Comparison of ENCODE assay signal across 19 mouse cellular contexts in the genomic region with DNA sequence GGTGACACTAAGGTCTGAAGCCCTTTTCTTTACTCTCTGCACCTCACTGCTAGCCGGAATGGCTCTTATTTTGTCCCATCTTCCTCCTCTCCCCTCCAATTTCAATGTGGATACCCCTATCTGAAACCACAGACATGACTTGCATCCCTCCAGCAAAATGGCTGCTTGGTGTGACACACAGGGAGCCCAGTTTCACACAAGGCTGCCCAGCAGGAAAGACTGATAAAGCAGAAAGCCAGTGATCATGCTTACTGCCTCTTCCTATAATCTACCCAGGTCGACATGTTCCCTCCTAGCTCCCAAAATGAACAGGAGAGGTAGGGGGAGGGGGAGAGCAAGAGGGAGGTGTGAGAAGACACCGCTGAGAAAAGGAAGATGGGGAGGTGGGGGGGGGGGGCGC. TPM values are rescaled to one million over a fixed set of nuclear protein-coding genes. Genes with fewer than 3 reads are reported as not detected.
DNase-seq lines count a peak whose midpoint lies in the region; ATAC-seq and TF ChIP-seq lines count a peak whose summit lies in the region.
"Had no signal": no experiment of that assay in that cellular context is flagged by ENCODE, and none has a peak within 500 bp of the region (broad histone marks: within the 10 kb centered on the region; RNA-seq: fewer than 3 reads in every experiment).

No protein-coding gene starts in this region.

- H3K9me3 ChIP-seq in liver, embryonic 11.5 days (ENCODE audit: control insufficient read depth, low read length) = no peaks in the 10 kb centered on the region
- H3K9me3 ChIP-seq in liver, postnatal 0 days (ENCODE audit: low read length) = no peaks in the 10 kb centered on the region
- no peaks in the 10 kb centered on the region for H3K9me3 ChIP-seq in MEL (replicated peaks; ENCODE audit: insufficient read depth, low read length)
- no peaks in the 10 kb centered on the region for H3K9me3 ChIP-seq in kidney, embryonic 16.5 days (ENCODE audit: low read length)
- H3K9me3 ChIP-seq: embryonic facial prominence, embryonic 10.5 days; forebrain, embryonic 13.5 days; G1E; heart, embryonic 10.5 days; hindbrain, embryonic 13.5 days had no signal

- no peak for TF ChIP-seq POLR2A in MEL (IDR thresholded peaks at IDR 0.05; ENCODE audit: control insufficient read depth in 1 of 2, insufficient read depth in 1 of 2, low read depth in 1 of 2, low read length in 2 of 2, poor library complexity in 1 of 2)

- no peak for TF ChIP-seq RAD21 in MEL (IDR thresholded peaks at IDR 0.05; ENCODE audit: low read depth, low read length)

- TF ChIP-seq EP300 in liver, postnatal 0 days (IDR thresholded peaks at IDR 0.05; ENCODE audit: low read depth) = no peak
- TF ChIP-seq EP300 in MEL (IDR thresholded peaks at IDR 0.05; ENCODE audit: low read depth in 1 of 2, low read length in 2 of 2) = no peak

- DNase-seq in liver, embryonic 11.5 days (ENCODE audit: low spot score) = no peak
- no peak for DNase-seq in liver, postnatal 0 days
- DNase-seq in 416B (ENCODE audit: low read depth) (peak; percentile 22), MEL (ENCODE audit: low read depth, low spot score) (peak; percentile 22)
- DNase-seq: adrenal gland, postnatal 10 days; cerebellum, adult 11 months; cerebellum, adult 9-10 months; cerebellum, postnatal 36 days; forebrain, postnatal 0 days; gastrocnemius, postnatal 14 days had no signal

- H3K36me3 ChIP-seq in liver, embryonic 11.5 days (ENCODE audit: control insufficient read depth, insufficient read depth, low read length) = no peaks in the 10 kb centered on the region
- no peaks in the 10 kb centered on the region for H3K36me3 ChIP-seq in liver, postnatal 0 days (replicated peaks; ENCODE audit: insufficient read depth, low read length)
- H3K36me3 ChIP-seq in MEL (ENCODE audit: control insufficient read depth in 1 of 2, insufficient read depth in 2 of 2, low read length in 2 of 2) = no peaks in the 10 kb centered on the region
- H3K36me3 ChIP-seq in kidney, embryonic 16.5 days (ENCODE audit: insufficient read depth, low read length) = no peaks in the 10 kb centered on the region
- H3K36me3 ChIP-seq: embryonic facial prominence, embryonic 10.5 days; G1E; heart, embryonic 10.5 days; hindbrain, embryonic 13.5 days had no signal

- H3K4me3 ChIP-seq in liver, embryonic 11.5 days (ENCODE audit: low read depth, low read length) = no peak overlapping the region
- H3K4me3 ChIP-seq in liver, postnatal 0 days (ENCODE audit: low read depth, low read length) = no peak overlapping the region
- H3K4me3 ChIP-seq in MEL (ENCODE audit: control insufficient read depth in 1 of 2, insufficient read depth in 1 of 2, low read depth in 2 of 2, low read length in 2 of 2) = no peak overlapping the region
- no peak overlapping the region for H3K4me3 ChIP-seq in kidney, embryonic 16.5 days (ENCODE audit: low read length)
- H3K4me3 ChIP-seq: embryonic facial prominence, embryonic 10.5 days; forebrain, embryonic 13.5 days; heart, embryonic 10.5 days; hindbrain, embryonic 13.5 days had no signal

- peak; percentile 45 for ATAC-seq in liver, embryonic 11.5 days (replicated peaks; ENCODE audit: low FRiP score)
- ATAC-seq in liver, postnatal 0 days = no peak
- ATAC-seq in megakaryocyte-erythroid progenitor cell, adult 5-6 weeks (replicated peaks; ENCODE audit: low FRiP score, low TSS enrichment, poor library complexity, severe bottlenecking) = peak; percentile 52
- ATAC-seq in kidney, embryonic 16.5 days (ENCODE audit: low FRiP score, low TSS enrichment) = no peak
- ATAC-seq: CD4-positive, CD25-positive, alpha-beta regulatory T cell, adult 4 months; forebrain, embryonic 13.5 days; forebrain, postnatal 0 days had no signal

- H3K4me1 ChIP-seq in liver, embryonic 11.5 days (replicated peaks; ENCODE audit: control insufficient read depth, insufficient read depth, low read length) = peaks cover 9% of the 10 kb centered on the region
- H3K4me1 ChIP-seq in liver, postnatal 0 days (ENCODE audit: insufficient read depth) = peaks cover 10% of the 10 kb centered on the region; the same call in 1 of the 2 replicates
- peaks cover 0 to 3% of the 10 kb centered on the region in 2 experiments; a peak in 3 of 4 replicates for H3K4me1 ChIP-seq in MEL (ENCODE audit: control insufficient read depth in 1 of 2, insufficient read depth in 2 of 2, low read length in 2 of 2)
- peaks cover 44% of the 10 kb centered on the region for H3K4me1 ChIP-seq in kidney, embryonic 16.5 days (ENCODE audit: insufficient read depth, low read length)

- H3K27me3 ChIP-seq in liver, embryonic 11.5 days (replicated peaks; ENCODE audit: control insufficient read depth, insufficient read depth, low read length) = no peaks in the 10 kb centered on the region
- H3K27me3 ChIP-seq in liver, postnatal 0 days (ENCODE audit: insufficient read depth, low read length) = no peaks in the 10 kb centered on the region
- H3K27me3 ChIP-seq in MEL (ENCODE audit: control insufficient read depth in 1 of 2, insufficient read depth in 2 of 2, low read length in 2 of 2) = no peaks in the 10 kb centered on the region
- H3K27me3 ChIP-seq in kidney, embryonic 16.5 days (ENCODE audit: insufficient read depth, low read length) = no peaks in the 10 kb centered on the region
- H3K27me3 ChIP-seq: forebrain, embryonic 13.5 days; hindbrain, embryonic 13.5 days had no signal

- no peak overlapping the region for H3K9ac ChIP-seq in liver, embryonic 11.5 days (ENCODE audit: low read depth, low read length)
- H3K9ac ChIP-seq in liver, postnatal 0 days (replicated peaks) = no peak overlapping the region
- no peak overlapping the region for H3K9ac ChIP-seq in MEL (ENCODE audit: control insufficient read depth, low read depth, low read length, poor library complexity, severe bottlenecking)
- H3K9ac ChIP-seq in kidney, embryonic 16.5 days (replicated peaks; ENCODE audit: low read length) = no peak overlapping the region
- H3K9ac ChIP-seq: forebrain, embryonic 13.5 days; forebrain, postnatal 0 days; hindbrain, embryonic 13.5 days had no signal

- TF ChIP-seq CTCF in liver, postnatal 0 days (IDR thresholded peaks at IDR 0.05; ENCODE audit: low read depth) = no peak
- no peak for TF ChIP-seq CTCF in MEL (IDR thresholded peaks at IDR 0.05 in 2 of 3, conservative IDR thresholded peaks at IDR 0.05 in 1 of 3; ENCODE audit: control insufficient read depth in 1 of 3, insufficient read depth in 1 of 3, low read depth in 2 of 3, low read length in 3 of 3, poor library complexity in 1 of 3, severe bottlenecking in 1 of 3)

- 34% methylated on average over 3 of the region's 4 CpGs for WGBS in liver, embryonic 11.5 days
- WGBS in liver, postnatal 0 days (ENCODE audit: insufficient replicate concordance) = 50% methylated on average over 3 of the region's 4 CpGs
- WGBS in kidney, embryonic 16.5 days = 82% methylated on average over 2 of the region's 4 CpGs

- no peaks in the 10 kb centered on the region for H3K79me2 ChIP-seq in MEL (ENCODE audit: control insufficient read depth, insufficient read depth, low read length, poor library complexity)

- no peak overlapping the region for H3K4me2 ChIP-seq in liver, embryonic 11.5 days
- no peak overlapping the region for H3K4me2 ChIP-seq in liver, postnatal 0 days (ENCODE audit: low read depth, low read length)
- H3K4me2 ChIP-seq in kidney, embryonic 16.5 days (replicated peaks; ENCODE audit: low read depth, low read length) = no peak overlapping the region
- H3K4me2 ChIP-seq: forebrain, embryonic 13.5 days; hindbrain, embryonic 13.5 days had no signal

- H3K27ac ChIP-seq in liver, embryonic 11.5 days (ENCODE audit: low read depth, low read length) = no peak overlapping the region
- H3K27ac ChIP-seq in liver, postnatal 0 days (ENCODE audit: low read depth) = no peak overlapping the region
- no peak overlapping the region for H3K27ac ChIP-seq in MEL (ENCODE audit: control insufficient read depth, low read depth, low read length)
- no peak overlapping the region for H3K27ac ChIP-seq in kidney, embryonic 16.5 days (ENCODE audit: low read length)
- H3K27ac ChIP-seq: embryonic facial prominence, embryonic 10.5 days; heart, embryonic 10.5 days; hindbrain, embryonic 13.5 days; hindbrain, postnatal 0 days had no signal

TF ChIP-seq in MEL, 35 proteins besides CTCF, POLR2A, EP300 and RAD21:
- TF ChIP-seq ZNF384 (IDR thresholded peaks at IDR 0.05; ENCODE audit: low read depth, low read length) = no peak

RNA-seq across cellular contexts. Expression of gene Carmil1, which starts 36.6 kb away (rescaled TPM):
- polyA plus RNA-seq in liver, embryonic 11.5 days (2014; fragmentation: Nextera tagmentation; extraction: Ambion mirVana) = 18.6 and 20.1 TPM in 2 replicates
- 5.9 and 6.5 TPM in 2 replicates for polyA plus RNA-seq in liver, postnatal 0 days (2015; fragmentation: Nextera tagmentation; extraction: Ambion mirVana)
- total RNA-seq in MEL (2012; rRNA removed) = 0.07 and 0.15 TPM in 2 replicates
- 1 to 10 TPM in 1 of 2 experiments, not detected in 1; 1.2 TPM for polyA plus RNA-seq in MEL (2012; ENCODE audit: insufficient read depth in 1 of 2, insufficient read length in 2 of 2, low read depth in 1 of 2, low replicate concordance in 2 of 2, missing spikeins in 1 of 2)
- total RNA-seq in megakaryocyte-erythroid progenitor cell, adult 5-6 weeks (2014; fragmentation: Nextera tagmentation) = not detected in 2 replicates
- total RNA-seq in megakaryocyte-erythroid progenitor cell, adult 5-6 weeks (2017) = not detected in 2 replicates
- 52.5 and 60.2 TPM in 2 replicates for polyA plus RNA-seq in kidney, embryonic 16.5 days (2015; fragmentation: Nextera tagmentation; extraction: Ambion mirVana)

Comparison
In these comparisons a context has a peak if more than half of its experiments do, and no peak if none do; other contexts are left out.
1. ATAC-seq: peak in liver, embryonic 11.5 days (single experiment) and megakaryocyte-erythroid progenitor cell, adult 5-6 weeks (single experiment); none in liver, postnatal 0 days (single experiment) and kidney, embryonic 16.5 days (single experiment).
2. DNase-seq: peak in 416B (single experiment) and MEL (single experiment); none in liver, embryonic 11.5 days (single experiment) and liver, postnatal 0 days (single experiment).